Mouse (Mus musculus) neural tube, embryonic 12.5 days (tissue): ENCODE measurements at regions not wholly inside any gene's neighbourhood (a gene's known extent, or its start where the extent isn't known, plus 50 kb on each side); places are given as distances from the start of the nearest gene placed in this dataset.
A peak's percentile ranks its signal among the peaks of the same experiment; 100 is the strongest.

Experiments
- ATAC-seq: fragments of 200-750 bp; cut with Nextera tagmentation; 2 replicates; pipeline ENCODE4 v1.8.0; 2017; ENCODE audit warnings: low read depth, mild to moderate bottlenecking, moderate TSS enrichment, moderate library complexity; ENCODE audit not compliant: low FRiP score
- H3K27ac ChIP-seq: fragments of 300-500 bp; sonication (generic); 2 replicates; pipeline ENCODE4 v1.5.1; 2016
- H3K27me3 ChIP-seq: fragments of 300-500 bp; sonication (generic); replicated peaks from 2 replicates; pipeline ENCODE4 v1.6.1; 2016; ENCODE audit warnings: mild to moderate bottlenecking
- H3K36me3 ChIP-seq: fragments of 300-500 bp; sonication (generic); 2 replicates; pipeline ENCODE4 v1.6.1; 2016; ENCODE audit warnings: mild to moderate bottlenecking
- H3K4me1 ChIP-seq: fragments of 300-500 bp; sonication (generic); 2 replicates; pipeline ENCODE4 v1.6.1; 2016
- H3K4me2 ChIP-seq: fragments of 300-500 bp; sonication (generic); replicated peaks from 2 replicates; pipeline ENCODE4 v1.6.1; 2016; ENCODE audit warnings: mild to moderate bottlenecking
- H3K4me3 ChIP-seq: fragments of 300-500 bp; sonication (generic); 2 replicates; pipeline ENCODE4 v1.5.1; 2016
- H3K9ac ChIP-seq: fragments of 300-500 bp; sonication (generic); 2 replicates; pipeline ENCODE4 v1.6.1; 2016; ENCODE audit warnings: mild to moderate bottlenecking
- H3K9me3 ChIP-seq: fragments of 300-500 bp; sonication (generic); 2 replicates; pipeline ENCODE4 v1.6.1; 2016; ENCODE audit warnings: mild to moderate bottlenecking
- WGBS: fragments of 180-500 bp; shearing (Covaris S2); methylation state at CpG from one replicate; pipeline ENCODE4 v1.1.7; 2016; 5-methylcytosine and 5-hydroxymethylcytosine counted together

DNA sequence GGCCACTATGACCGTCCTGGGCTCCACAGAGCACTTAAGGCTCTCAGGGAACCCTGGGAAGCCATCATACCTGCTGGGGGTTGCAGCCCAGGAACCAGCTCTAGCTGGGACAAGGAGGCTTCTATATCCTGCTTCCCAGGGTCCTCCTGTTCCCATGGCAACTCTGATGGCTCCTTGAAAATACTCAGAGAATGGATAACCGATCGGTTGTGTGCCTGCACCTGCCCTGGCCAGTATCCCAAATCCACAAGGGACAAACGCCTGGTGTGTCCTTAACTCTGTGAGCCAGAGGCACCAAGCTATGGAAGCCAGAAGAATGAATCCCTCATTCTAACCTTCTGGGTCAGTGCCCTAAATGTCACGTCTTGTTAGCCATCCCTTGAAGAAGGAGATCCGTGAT is 469.6 kb upstream of the Gulo start:
- peaks cover 7% of the 10 kb centered on the region for H3K4me1 ChIP-seq
- no peak overlapping the region for H3K4me3 ChIP-seq
- no peaks in the 10 kb centered on the region for H3K27me3 ChIP-seq
- H3K9ac ChIP-seq = no peak overlapping the region
- 0 out of 2 replicates have a peak, but pooled peaks have one; percentile 50 for ATAC-seq
- no peaks in the 10 kb centered on the region for H3K36me3 ChIP-seq
- no peak overlapping the region for H3K4me2 ChIP-seq
- no peak overlapping the region for H3K27ac ChIP-seq
- 0 out of 2 replicates have a peak, but pooled peaks cover 9% of the 10 kb centered on the region for H3K9me3 ChIP-seq
- WGBS = 29% methylated on average over 6 of the region's 6 CpGs

DNA sequence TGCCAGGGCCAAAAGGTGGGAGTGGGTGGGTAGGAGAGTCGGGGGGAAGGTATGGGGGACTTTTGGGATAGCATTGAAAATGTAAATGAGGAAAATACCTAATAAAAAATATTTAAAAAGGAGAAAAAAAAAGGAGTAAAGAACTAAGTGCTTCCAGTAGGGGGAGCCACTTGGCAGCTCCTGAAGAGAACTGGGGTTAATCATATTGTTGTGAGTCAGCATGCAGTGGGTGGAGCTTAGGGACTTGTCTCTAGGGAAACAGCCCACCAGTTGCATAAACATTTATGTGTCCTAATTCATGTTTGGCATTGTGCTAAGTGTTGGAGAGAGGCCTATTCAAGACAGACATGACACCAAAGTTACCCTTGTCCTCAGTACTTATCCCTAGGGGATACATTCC is 466.0 kb upstream of the Gulo start:
- Histone ChIP-seq H3K36me3 (no peaks in the 10 kb centered on the region), H3K9me3 (0 out of 2 replicates have a peak, but pooled peaks cover 5% of the 10 kb centered on the region), H3K9ac (no peak overlapping the region), H3K4me1 (peaks cover 7% of the 10 kb centered on the region), H3K27ac (no peak overlapping the region), H3K4me2 (no peak overlapping the region), H3K27me3 (no peaks in the 10 kb centered on the region), H3K4me3 (no peak overlapping the region)
- no peak for ATAC-seq
- 74% methylated on average over 1 of the region's 1 CpGs for WGBS

DNA sequence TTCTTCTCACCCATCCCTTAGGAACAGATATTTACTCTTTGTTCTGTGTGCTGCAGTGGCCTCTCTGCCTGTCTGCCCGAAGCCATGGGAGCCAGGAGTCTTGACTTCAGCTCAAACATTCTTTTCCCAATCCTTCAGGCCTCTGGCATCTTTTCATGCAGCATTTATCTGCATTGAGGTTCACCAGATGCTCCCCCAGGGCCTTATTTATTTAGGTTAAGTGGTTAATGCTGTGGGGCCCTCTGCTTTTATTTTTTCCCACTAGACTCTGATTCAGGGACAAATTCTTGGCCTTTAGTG is 464.2 kb upstream of the Gulo start:
- Histone ChIP-seq H3K4me1 (no peaks in the 10 kb centered on the region; the same call in 1 of the 2 replicates), H3K36me3 (no peaks in the 10 kb centered on the region), H3K9ac (no peak overlapping the region), H3K27me3 (no peaks in the 10 kb centered on the region), H3K4me2 (no peak overlapping the region), H3K4me3 (no peak overlapping the region), H3K27ac (no peak overlapping the region), H3K9me3 (0 out of 2 replicates have a peak, but pooled peaks cover 7% of the 10 kb centered on the region)
- WGBS = 29% methylated on average over 1 of the region's 1 CpGs
- no peak for ATAC-seq

DNA sequence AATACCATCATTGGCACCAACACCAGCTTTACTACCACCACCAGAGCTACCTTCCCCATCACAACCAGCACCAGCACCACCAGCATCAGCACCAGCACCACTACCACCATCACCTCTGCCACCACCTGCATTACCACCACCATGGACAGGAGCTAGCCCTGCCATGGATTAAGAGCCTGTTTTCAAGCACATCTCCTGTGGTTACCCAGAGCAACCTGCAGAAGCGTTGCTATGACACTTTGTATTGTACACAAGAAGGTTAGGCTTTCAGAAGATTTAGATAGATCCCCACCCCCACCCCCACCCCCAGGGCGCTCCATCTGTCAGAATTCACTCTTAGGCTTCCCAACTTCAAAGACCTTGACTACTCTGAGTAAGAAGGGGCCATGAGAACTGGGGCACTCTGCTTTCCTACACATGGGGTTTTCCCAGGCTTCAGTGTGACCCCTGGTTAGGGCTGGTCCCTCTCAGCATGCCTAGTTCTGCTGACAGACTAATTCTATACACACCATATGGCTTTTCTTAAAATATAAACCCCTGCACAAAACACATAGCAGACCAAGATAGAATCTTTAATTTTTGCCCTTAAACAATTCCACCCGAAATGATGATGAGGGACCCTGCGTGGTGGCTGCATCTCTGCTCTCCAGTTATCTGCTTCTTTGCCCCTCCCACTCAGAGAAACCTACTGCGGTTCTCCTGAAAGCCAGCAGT is 463.7 kb upstream of the Gulo start:
- Histone ChIP-seq H3K27ac (no peak overlapping the region), H3K27me3 (no peaks in the 10 kb centered on the region), H3K4me1 (no peaks in the 10 kb centered on the region), H3K36me3 (no peaks in the 10 kb centered on the region), H3K4me2 (no peak overlapping the region), H3K9ac (no peak overlapping the region), H3K9me3 (0 out of 2 replicates have a peak, but pooled peaks cover 7% of the 10 kb centered on the region), H3K4me3 (no peak overlapping the region)
- 64% methylated on average over 5 of the region's 5 CpGs for WGBS
- no peak for ATAC-seq

DNA sequence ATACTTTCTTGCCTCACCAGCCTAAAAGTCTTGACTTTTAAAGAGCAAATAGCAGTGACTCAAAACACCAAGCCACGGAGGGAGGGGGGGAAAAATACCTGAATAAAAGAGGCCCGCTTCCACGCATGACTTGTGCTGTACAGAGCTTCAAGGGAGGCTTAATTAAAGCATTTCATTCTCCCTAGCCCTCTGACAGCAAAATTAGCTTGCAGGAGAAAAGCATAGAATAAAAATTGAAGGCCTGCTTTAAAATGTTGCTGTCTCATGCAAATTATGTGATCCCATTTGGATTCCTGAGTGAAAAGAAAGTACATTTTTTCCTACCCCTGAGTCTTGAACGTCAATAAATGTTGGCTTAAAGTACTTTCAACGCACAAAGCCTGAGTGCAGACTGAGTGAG is 453.1 kb upstream of the Gulo start:
- 83% methylated on average over 5 of the region's 5 CpGs for WGBS
- H3K4me1 ChIP-seq = 0 out of 2 replicates have a peak, but pooled peaks cover 3% of the 10 kb centered on the region
- H3K27ac ChIP-seq = no peak overlapping the region
- no peaks in the 10 kb centered on the region for H3K36me3 ChIP-seq
- H3K4me3 ChIP-seq = no peak overlapping the region
- no peaks in the 10 kb centered on the region for H3K27me3 ChIP-seq
- no peak for ATAC-seq
- no peak overlapping the region for H3K4me2 ChIP-seq
- no peak overlapping the region for H3K9ac ChIP-seq
- H3K9me3 ChIP-seq = peaks cover 3% of the 10 kb centered on the region

DNA sequence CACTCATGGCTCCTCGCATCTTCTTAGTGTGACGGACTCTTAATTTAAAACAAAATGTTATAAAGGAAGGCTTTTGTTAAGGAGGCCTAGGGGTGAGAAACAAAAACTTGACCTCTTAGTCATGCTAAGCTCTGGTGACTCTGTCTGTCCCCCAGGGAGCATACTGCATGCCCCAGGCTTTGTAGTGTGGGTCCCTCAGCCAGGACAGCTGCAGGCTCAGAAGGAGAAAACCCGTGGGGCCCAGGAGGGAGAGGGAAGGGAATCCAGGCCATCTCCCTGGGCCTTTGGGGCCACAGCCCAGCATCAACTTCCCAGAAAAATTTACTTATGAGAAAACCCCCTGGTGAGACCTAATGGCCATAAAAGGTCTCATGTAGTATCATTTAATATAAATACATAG is 451.8 kb upstream of the Gulo start:
- 38% methylated on average over 3 of the region's 3 CpGs for WGBS
- H3K9me3 ChIP-seq = peaks cover 3% of the 10 kb centered on the region
- H3K4me3 ChIP-seq = no peak overlapping the region
- ATAC-seq = peak; percentile 58; the same call in 1 of the 2 replicates
- H3K27me3 ChIP-seq = no peaks in the 10 kb centered on the region
- no peak overlapping the region for H3K4me2 ChIP-seq
- no peaks in the 10 kb centered on the region for H3K36me3 ChIP-seq
- no peak overlapping the region for H3K9ac ChIP-seq
- no peak overlapping the region for H3K27ac ChIP-seq
- 0 out of 2 replicates have a peak, but pooled peaks cover 3% of the 10 kb centered on the region for H3K4me1 ChIP-seq

DNA sequence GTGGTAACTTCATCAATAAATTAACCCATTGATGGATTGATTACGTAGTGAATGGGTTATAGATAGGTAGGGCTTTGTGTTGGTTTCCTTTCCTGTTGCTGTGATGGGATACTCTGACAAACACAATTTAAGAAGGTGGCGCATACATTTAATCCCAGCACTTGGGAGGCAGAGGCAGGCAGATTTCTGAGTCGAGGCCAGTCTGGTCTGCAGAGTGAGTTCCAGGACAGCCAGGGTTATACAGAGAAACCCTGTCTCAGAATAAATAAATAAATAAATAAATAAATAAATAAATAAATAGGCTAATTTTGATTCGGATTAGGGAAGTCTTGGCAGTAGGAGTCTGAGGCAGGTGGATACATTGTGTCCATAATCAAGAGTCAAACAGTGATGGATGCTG is 449.7 kb upstream of the Gulo start:
- no peak overlapping the region for H3K9ac ChIP-seq
- ATAC-seq = no peak
- no peak overlapping the region for H3K4me3 ChIP-seq
- no peak overlapping the region for H3K4me2 ChIP-seq
- no peaks in the 10 kb centered on the region for H3K27me3 ChIP-seq
- peaks cover 3% of the 10 kb centered on the region for H3K9me3 ChIP-seq
- H3K4me1 ChIP-seq = 0 out of 2 replicates have a peak, but pooled peaks cover 3% of the 10 kb centered on the region
- 95% methylated on average over 4 of the region's 4 CpGs for WGBS
- no peaks in the 10 kb centered on the region for H3K36me3 ChIP-seq
- no peak overlapping the region for H3K27ac ChIP-seq

DNA sequence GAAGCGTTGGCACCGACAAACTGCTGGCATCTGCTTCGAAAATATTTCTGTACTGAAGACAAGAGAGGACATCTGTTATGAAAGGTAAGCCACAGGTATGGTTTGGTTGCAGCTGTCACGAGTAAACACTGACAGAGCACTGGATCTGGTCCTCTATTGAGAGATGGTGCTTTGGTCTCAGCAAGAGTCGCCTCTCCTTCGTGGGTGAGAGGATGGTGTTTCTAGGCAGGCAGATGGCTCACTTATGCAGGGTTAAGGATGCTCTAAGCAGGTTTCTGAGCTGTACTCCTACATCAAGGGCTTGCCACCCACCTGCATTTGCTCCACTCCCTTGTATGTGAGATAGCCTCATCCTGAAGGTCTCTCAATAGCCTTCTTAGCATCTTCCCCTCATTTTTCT is 448.3 kb upstream of the Gulo start:
- ATAC-seq = no peak
- Histone ChIP-seq H3K27me3 (no peaks in the 10 kb centered on the region), H3K4me1 (0 out of 2 replicates have a peak, but pooled peaks cover 3% of the 10 kb centered on the region), H3K4me3 (no peak overlapping the region), H3K9me3 (peaks cover 5% of the 10 kb centered on the region), H3K27ac (no peak overlapping the region), H3K36me3 (no peaks in the 10 kb centered on the region), H3K4me2 (no peak overlapping the region), H3K9ac (no peak overlapping the region)
- WGBS = 85% methylated on average over 6 of the region's 6 CpGs

DNA sequence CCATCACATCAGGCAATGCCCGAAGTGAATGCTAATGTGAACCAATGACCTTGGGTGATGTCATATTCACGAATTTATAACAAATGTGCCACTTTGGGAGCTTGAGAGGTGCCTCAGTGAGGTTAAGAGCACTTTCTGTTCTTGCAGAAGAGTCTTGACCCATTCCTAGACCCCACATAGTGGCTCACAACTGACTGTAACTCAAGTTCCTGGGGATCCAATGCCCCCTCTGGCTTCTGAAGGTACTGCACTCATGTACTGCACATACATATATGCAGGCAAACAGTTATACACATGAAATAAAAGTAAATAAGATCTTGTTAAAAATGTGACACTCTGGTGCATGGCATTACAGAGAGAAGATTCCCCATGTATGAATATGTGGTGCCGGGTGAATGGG is 443.8 kb upstream of the Gulo start:
- H3K27ac ChIP-seq = no peak overlapping the region
- no peak overlapping the region for H3K4me2 ChIP-seq
- no peaks in the 10 kb centered on the region for H3K27me3 ChIP-seq
- no peak overlapping the region for H3K9ac ChIP-seq
- 86% methylated on average over 3 of the region's 3 CpGs for WGBS
- no peak overlapping the region for H3K4me3 ChIP-seq
- H3K36me3 ChIP-seq = no peaks in the 10 kb centered on the region
- peaks cover 4% of the 10 kb centered on the region; the same call in 1 of the 2 replicates for H3K9me3 ChIP-seq
- no peak for ATAC-seq
- no peaks in the 10 kb centered on the region for H3K4me1 ChIP-seq

DNA sequence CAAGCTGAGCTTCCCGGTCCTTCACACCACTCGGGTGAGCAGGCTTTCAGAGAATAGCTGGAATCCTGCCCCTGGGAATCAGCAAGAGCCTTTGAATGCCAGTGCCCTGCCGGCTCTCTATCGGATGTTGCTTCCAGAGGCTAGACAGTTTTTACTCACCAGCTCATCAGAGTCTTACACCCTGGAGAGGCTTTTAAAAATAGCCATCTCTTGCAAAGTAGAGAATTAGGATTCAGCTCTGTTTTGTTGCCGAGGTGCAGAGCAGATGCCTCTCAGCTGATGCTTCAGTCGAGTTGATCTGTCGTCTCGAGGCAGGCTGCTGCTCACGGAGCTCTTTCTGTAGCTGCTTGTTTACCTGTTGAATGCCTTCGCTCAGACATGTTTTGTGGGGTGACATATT is 441.3 kb upstream of the Gulo start:
- Histone ChIP-seq H3K4me1 (no peaks in the 10 kb centered on the region), H3K9me3 (peaks cover 4% of the 10 kb centered on the region; the same call in 1 of the 2 replicates), H3K4me3 (no peak overlapping the region), H3K36me3 (no peaks in the 10 kb centered on the region), H3K4me2 (no peak overlapping the region), H3K9ac (no peak overlapping the region), H3K27me3 (no peaks in the 10 kb centered on the region), H3K27ac (no peak overlapping the region)
- ATAC-seq = no peak
- 71% methylated on average over 10 of the region's 10 CpGs for WGBS

DNA sequence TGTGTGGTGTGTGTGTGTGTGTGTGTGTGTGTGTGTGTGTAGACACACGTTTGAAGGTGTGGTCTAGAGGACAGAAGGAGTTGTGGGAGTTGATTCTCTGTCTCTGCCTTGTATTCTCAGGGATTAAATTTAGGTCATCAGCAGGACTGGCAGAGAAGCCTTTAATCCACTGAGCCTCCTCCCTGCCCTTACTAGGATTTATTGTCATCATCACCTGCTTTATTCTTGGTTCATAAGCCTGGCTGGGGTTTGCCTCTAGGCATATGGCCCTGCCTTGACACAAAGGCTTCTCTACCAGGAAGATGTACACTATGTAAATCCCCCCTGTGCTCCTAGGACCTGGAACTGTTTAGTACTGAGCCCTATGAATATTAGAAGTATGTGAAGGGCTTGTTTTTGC is 433.6 kb upstream of the Gulo start:
- no peaks in the 10 kb centered on the region for H3K4me1 ChIP-seq
- no peak overlapping the region for H3K4me2 ChIP-seq
- H3K27me3 ChIP-seq = no peaks in the 10 kb centered on the region
- ATAC-seq = no peak
- H3K9ac ChIP-seq = no peak overlapping the region
- H3K36me3 ChIP-seq = no peaks in the 10 kb centered on the region
- no peak overlapping the region for H3K4me3 ChIP-seq
- H3K27ac ChIP-seq = no peak overlapping the region
- no peaks in the 10 kb centered on the region; the same call in 1 of the 2 replicates for H3K9me3 ChIP-seq
- 36% methylated on average over 1 of the region's 1 CpGs for WGBS

DNA sequence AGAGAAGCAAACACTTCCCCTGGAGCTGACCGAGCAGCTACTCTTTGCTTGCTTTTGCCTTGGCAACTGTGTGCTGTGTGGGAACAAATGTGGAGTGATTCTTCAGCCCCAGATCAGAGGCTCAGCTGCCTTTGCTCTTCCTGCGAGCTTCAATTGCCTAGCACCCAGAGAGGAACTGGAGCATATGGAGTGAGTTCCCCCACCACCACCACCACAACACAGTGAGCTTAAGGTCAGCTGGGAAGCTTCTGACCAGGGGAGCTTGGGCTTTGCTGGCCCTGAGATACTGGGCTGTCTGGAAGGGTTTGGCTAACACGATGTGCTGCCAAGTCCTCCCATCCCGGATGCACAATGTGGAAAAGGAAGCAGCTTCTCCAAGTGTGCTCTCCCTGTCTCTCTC is 432.8 kb upstream of the Gulo start:
- Histone ChIP-seq H3K9ac (no peak overlapping the region), H3K4me2 (no peak overlapping the region), H3K36me3 (no peaks in the 10 kb centered on the region), H3K4me3 (no peak overlapping the region), H3K27ac (no peak overlapping the region), H3K27me3 (no peaks in the 10 kb centered on the region), H3K4me1 (no peaks in the 10 kb centered on the region), H3K9me3 (no peaks in the 10 kb centered on the region; the same call in 1 of the 2 replicates)
- WGBS = 63% methylated on average over 4 of the region's 4 CpGs
- no peak for ATAC-seq

DNA sequence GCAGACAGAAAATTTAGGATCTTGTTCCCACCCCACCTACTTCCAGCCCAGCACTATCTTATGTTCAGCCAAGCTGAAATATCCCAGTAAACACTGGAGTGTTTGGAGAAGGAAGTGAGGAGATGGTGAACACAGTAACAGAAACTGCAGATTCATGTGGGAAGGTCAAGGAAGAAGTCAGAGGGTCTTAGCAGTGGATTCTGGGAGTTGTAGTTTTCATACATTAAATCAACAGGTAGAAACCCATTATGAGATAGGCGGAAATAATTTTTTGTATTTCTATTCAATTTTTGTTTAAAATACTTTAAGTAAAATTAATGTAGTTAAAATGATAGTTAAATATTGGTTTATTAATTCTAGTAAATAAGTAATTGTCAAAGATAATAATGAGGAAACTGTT is 429.6 kb upstream of the Gulo start:
- Histone ChIP-seq H3K9me3 (0 out of 2 replicates have a peak, but pooled peaks cover 2% of the 10 kb centered on the region), H3K4me1 (no peaks in the 10 kb centered on the region), H3K4me2 (no peak overlapping the region), H3K27ac (no peak overlapping the region), H3K4me3 (no peak overlapping the region), H3K36me3 (no peaks in the 10 kb centered on the region), H3K9ac (no peak overlapping the region), H3K27me3 (no peaks in the 10 kb centered on the region)
- ATAC-seq = no peak
- 93% methylated on average over 1 of the region's 1 CpGs for WGBS
